Mouse (Mus musculus): ENCODE results near the gene Skil.

DNA sequence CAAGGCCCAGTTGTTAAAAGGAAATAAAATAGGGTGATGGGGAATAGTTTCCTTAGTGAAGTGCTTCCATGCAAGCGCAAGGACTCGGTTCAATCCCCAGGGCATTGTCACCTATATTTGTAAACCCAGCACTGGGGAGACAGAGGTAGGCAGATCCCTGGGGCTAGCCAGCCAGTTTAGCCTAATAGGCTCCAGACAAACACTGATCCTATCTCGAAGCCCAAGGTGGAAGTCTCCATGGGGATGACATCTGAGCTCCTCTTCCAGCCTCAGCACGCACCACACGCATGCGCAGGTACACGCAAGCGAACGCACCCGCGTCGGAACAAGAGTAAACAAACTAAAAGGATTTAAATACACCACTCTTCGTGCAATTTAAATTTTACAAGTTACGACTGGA lies 23.1 kb upstream of the Skil start:
- TF ChIP-seq CTCF (IDR thresholded peaks at IDR 0.05; ENCODE audit: extremely low read depth, insufficient read depth, low read length) (no peak), POLR2A (IDR thresholded peaks at IDR 0.05; ENCODE audit: extremely low read depth, insufficient read depth, low read length) (no peak)
